Mouse (Mus musculus) spleen, postnatal 36 days (tissue): ENCODE data around the gene Nxph2.
"Not testable (repeated sequence)": the region's sequence is repeated elsewhere in the genome, so short reads cannot be mapped to it uniquely, and the experiment has no call there.

Source experiments
- DNase-seq, 2 experiments: peaks; one replicate each; pipeline ENCODE4 v3.0.0; 2022; ENCODE audit warnings: low spot score in 2 of 2, mixed read lengths in 1 of 2

Nxph2 gene

DNA sequence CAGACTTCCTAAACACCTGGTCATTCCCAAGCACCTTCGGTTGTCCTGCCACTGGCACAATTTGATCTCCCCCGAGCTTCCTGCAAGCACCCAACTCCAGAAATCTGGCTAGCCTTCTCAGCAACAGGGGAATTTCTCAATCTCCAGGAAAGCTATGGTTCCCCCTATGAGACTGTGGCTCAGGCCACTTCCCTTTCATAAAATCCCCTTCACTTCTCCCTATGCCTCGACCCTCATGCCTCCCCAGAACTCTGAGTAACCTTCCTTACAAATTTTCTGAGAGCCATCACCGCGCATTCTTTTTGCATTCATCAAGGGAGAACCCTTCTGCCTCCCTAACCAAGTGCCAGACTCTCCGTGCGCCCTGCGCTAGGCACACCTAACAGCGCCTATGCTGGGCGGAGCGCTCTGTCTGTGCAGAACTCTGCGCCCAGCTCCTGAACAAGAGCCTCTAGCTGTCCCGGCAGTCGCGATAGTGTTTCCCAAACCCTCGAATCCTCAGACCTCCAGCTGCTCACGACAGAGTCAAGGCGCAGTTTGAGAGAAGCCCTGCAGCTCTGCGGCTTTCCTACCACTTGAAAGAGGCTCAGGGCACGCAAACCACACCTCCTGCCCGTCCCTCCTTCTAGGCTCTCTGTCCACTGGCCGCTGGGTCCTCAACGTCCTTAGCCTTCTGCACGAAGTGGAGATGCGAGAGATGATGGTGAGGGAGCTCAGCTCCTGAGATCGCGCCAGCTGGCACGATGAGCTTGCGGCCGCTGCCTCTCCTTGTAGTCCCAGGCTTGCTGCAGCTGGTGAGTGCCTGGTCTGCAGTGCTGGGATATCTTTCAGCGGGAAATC is at the start of gene Nxph2:
Gene Nxph2, plus strand, starts transcription at position 501 of the 840 bp plus-strand sequence.
- no peak for DNase-seq

- not testable (repeated sequence) for DNase-seq
Measured at GRCm38 (mm10) chr2:23290991-23291390, 30.1 kb upstream of the Nxph2 start.

- DNase-seq: no peak
Measured at GRCm38 (mm10) chr2:23314869-23315268, 6.2 kb upstream of the Nxph2 start.
